Mouse (Mus musculus): ENCODE results near the gene Ogdh. TPM values are rescaled to one million over a fixed set of nuclear protein-coding genes. Genes with fewer than 3 reads are reported as not detected.

Ogdh gene
- polyA plus RNA-seq, 1 experiment, result 141 TPM

GRCm38 (mm10) chr11:6294632-6295031 lies 3.2 kb downstream of the Ogdh start:
- no peak for DNase-seq (ENCODE audit: low read depth)

GRCm38 (mm10) chr11:6296077-6296476 lies 4.6 kb downstream of the Ogdh start:
- no peak for DNase-seq (ENCODE audit: low read depth)

GRCm38 (mm10) chr11:6299435-6299834 lies 8.0 kb downstream of the Ogdh start:
- no peak for DNase-seq (ENCODE audit: low read depth)

DNA sequence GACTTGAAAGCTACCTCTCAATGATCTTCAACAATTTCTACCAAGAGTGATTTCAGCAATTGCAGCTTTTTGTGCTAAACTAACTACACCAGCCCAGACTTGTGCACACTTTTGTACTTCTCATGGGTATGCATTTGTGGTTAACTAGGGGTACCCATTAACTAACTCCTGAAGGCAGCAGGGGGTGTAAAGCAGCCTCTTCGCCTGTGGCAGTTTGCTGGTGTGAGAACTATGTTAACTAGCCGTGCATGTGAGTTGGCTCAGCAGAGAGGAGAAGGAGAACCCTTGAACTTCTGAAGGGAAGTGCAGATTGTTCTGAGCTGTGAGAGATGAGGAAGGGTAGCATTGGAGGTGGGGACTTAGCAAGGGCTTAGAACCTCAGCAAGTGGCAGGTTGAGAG lies 11.4 kb downstream of the Ogdh start:
- no peak for DNase-seq (ENCODE audit: low read depth)

- DNase-seq (ENCODE audit: low read depth), result no peak
Measured at GRCm38 (mm10) chr11:6305943-6306430, 14.6 kb downstream of the Ogdh start.

DNA sequence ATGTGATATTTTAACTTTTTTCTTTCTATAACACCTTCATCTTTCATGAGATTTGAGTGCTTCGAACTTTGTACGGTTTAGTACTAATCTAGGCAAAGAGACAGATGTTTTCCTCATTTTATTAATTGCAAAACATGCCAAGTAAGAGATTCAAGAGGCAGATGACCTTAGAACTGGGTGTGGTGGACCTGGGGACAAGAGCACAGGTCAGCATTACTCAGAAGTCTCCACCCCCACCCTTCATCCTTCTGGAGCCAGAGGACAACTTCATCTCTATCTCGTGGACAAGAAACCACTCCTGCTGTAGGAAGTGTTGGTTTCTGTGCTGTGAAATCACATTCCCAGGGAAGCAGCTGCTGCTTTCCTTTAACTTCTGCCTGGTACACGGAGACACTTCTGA lies 16.7 kb downstream of the Ogdh start:
- DNase-seq (ENCODE audit: low read depth), result no peak

- DNase-seq (ENCODE audit: low read depth), result no peak
Measured at GRCm38 (mm10) chr11:6313874-6314406, 22.5 kb downstream of the Ogdh start.

DNA sequence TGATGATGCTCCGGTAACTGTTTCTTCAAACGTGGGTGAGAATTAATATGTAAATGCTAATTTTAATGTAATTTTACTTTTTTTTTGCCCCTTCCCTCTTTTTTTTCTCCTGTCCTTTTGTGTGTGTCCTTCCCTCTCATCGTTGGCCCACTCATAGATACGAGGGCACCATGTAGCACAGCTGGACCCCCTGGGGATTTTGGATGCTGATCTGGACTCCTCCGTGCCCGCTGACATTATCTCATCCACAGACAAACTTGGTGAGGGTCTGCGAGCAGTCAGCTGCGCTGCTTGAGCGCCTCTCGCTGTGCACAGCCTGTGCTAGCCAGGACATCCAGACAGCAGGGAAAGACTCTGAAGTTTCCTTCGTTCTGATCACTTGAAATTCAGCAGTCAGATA lies 25.4 kb downstream of the Ogdh start:
- no peak for DNase-seq (ENCODE audit: low read depth)

GRCm38 (mm10) chr11:6318559-6318958 lies 27.1 kb downstream of the Ogdh start:
- no peak for DNase-seq (ENCODE audit: low read depth)

- DNase-seq (ENCODE audit: low read depth), result no peak
Measured at GRCm38 (mm10) chr11:6319374-6319773, 27.9 kb downstream of the Ogdh start.

DNA sequence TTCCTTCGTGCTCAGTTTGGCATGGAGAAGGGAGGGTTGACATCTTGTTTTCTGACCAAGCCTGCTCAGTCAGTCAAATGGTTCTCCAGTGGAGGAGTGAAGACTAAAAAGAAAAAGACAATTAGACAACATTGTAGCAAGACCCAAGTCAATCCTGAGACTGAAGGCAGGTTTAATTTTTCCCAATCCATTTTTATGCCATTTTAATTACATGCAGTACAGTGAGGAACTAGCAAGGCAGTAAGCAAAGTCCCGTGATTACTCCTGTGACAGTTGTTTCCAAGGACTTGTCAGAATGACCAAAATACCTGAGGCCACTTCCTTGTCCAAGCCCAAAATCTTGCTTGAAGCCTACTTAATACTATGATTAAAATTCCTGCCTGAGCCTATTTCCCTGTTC lies 30.7 kb downstream of the Ogdh start:
- DNase-seq (ENCODE audit: low read depth), result no peak

GRCm38 (mm10) chr11:6323348-6323747 lies 31.9 kb downstream of the Ogdh start:
- no peak for DNase-seq (ENCODE audit: low read depth)

DNA sequence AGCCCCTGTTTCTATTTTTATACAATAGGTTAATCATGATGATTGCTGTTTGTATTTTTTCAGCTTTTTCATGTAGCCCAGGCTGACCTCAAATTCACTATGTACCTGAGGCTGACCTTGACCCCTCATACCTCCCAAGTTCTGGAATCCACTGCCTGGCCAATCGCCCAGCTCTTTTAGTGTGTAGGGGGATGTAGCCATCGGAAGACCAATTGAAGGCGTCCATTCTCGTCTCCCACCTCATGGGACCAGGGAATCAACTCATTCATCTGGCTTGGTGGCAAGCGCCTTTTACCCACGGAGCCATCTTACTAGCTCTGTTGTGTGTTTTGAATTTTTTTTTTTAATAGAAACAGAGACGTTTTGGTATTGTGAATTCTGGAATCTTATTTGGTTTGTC lies 39.8 kb downstream of the Ogdh start:
- no peak for DNase-seq (ENCODE audit: low read depth)

DNA sequence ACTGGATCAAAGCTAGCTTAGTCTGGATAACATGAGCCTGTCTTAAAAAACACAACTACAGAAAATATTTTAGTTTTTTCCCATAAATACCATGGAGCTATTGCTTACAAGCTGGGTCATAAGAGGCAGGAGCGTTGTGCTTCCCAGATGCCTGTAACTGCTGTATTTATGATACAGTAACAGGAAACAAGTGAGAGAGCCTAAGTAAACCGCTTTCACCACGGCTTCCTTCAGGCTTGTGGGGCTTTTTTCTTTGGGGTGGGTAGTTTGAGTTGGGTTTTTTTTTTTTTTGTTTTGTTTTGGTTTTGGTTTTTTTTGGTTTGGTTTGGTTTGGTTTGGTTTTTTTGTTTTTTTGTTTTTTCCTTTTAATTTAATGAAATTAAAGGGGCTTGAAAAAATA lies 41.2 kb downstream of the Ogdh start:
- no peak for DNase-seq (ENCODE audit: low read depth)

DNA sequence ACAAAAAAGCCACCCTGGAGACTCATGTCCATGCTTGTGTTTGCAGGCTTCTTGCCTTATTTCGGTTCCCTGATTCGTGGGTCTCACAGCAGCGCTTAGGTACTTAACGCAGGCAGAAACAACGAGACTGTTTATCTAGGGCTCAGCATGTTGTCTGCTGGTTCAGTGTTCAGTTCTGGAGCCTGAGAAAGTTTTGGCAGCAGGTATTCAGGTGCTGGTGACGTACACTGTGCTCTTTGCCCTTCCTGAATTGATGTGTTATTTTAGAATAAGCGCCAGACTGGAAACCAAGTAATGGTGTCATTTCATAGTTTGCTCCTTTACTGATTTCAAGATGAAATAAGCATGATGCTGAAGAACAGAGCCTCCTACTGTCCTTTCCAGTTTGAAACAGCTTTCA lies 42.0 kb downstream of the Ogdh start:
- DNase-seq (ENCODE audit: low read depth), result no peak

DNA sequence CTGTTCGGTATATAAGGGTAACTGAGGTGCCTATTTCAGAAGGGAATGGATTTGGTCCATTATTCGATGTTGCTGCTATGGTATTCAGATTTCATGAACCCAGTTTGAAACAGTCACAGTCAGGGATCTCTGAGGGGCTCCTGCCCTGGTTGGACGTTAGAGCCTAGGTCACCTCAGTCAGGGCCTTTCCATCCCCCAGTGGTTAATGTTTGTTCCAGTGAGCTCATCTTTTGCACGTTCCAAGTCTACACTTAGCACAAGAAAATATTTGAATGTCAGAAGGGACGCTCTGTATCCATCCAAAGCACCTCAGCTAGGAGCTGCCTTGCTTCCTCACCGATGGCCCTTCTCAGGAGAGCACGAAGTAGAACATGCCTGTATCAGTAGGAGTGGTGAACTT lies 43.9 kb downstream of the Ogdh start:
- DNase-seq (ENCODE audit: low read depth), result no peak

DNA sequence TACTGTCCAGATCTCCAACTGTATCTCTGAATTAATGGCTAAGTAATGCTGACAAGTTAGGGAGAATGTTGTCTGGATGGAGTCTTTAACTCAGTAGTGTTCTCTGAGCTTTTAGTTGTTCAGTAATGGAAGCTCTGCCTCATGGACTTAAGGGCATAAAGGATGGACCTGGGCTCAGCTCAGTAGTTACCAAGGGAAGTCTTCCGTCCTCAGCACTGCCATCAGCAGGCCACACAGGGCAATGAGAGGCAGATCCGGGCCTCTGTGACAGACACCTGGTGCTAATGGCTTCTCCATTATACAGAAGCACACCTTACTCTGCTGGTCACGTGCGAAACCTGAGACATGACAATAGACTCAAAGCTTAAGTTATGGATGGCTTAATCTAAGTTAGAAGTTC lies 45.3 kb downstream of the Ogdh start:
- DNase-seq (ENCODE audit: low read depth), result no peak

- no peak for DNase-seq (ENCODE audit: low read depth)
Measured at GRCm38 (mm10) chr11:6345956-6346355, 54.5 kb downstream of the Ogdh start.

- DNase-seq (ENCODE audit: low read depth), result no peak
Measured at GRCm38 (mm10) chr11:6346966-6347365, 55.5 kb downstream of the Ogdh start.

DNA sequence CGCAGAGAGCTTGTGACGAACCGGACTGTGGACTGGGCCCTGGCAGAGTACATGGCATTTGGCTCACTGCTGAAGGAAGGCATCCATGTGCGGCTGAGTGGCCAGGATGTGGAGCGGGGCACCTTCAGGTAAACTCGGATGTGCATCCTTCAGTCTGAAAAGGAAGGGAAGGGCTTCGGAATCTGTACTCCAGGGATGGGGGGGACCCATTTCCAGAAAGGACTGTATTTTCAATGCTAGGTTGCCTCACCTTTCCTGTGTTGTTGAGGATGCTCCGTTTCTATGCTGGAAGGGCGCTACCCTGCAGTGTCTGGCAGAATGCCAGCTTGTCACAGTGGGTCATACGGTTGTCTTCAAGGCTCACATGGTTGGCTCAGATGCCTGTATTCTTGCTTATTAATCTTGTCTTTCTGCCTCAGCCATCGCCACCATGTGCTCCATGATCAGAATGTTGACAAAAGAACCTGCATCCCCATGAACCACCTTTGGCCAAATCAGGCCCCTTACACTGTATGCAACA lies 57.3 kb downstream of the Ogdh start:
- no peak for DNase-seq (ENCODE audit: low read depth)

GRCm38 (mm10) chr11:6349586-6349985 lies 58.2 kb downstream of the Ogdh start:
- DNase-seq (ENCODE audit: low read depth), result no peak

DNA sequence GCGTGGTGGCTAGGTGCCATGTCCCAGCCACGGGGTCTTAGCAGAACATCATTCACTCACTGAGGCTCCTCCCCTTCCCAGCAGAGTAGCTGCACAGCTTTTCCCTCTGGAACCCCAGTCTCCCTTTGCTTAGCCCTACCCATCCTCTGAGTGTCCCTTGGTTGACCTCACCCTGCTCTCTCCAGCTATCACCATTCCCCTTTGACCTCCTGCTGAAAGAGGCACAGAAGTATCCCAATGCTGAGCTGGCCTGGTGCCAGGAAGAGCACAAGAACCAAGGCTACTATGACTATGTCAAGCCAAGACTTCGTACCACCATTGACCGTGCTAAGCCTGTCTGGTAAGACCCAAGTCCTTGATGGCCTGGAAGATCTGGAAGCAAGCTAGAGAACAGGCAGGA lies 63.7 kb downstream of the Ogdh start:
- DNase-seq (ENCODE audit: low read depth), result no peak

GRCm38 (mm10) chr11:6364581-6365275 lies 73.3 kb downstream of the Ogdh start:
- DNase-seq (ENCODE audit: low read depth), result no peak

DNA sequence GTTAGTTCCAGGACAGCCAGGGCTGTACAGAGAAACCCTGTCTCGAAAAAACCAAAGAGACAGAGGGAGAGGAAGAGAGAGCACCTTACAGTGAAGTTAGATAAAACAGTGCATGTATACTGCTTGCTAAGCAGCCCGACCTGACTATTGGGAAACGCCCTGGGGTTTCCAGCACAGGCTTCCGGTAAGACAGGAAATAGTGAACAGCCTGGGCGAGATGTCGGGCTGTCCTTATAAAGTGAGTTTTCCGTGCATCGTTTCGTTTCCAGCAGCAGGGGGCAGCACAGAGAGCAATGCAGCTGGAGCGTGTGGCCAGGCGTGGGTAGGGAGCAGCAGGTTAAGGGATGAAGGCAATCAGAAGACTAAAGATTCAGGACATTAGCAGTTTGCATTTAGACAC lies 74.5 kb downstream of the Ogdh start:
- no peak for DNase-seq (ENCODE audit: low read depth)

Measured in gonadal fat pad, adult 2 months (tissue).